Mouse (Mus musculus): ENCODE measurements around the gene Paip2b. TPM values are rescaled to one million over a fixed set of nuclear protein-coding genes. Genes with fewer than 3 reads are reported as not detected.

The Paip2b gene
- total and polyA plus RNA-seq, 3 experiments = 26.7 to 36.3 (median 30.9) TPM

DNA sequence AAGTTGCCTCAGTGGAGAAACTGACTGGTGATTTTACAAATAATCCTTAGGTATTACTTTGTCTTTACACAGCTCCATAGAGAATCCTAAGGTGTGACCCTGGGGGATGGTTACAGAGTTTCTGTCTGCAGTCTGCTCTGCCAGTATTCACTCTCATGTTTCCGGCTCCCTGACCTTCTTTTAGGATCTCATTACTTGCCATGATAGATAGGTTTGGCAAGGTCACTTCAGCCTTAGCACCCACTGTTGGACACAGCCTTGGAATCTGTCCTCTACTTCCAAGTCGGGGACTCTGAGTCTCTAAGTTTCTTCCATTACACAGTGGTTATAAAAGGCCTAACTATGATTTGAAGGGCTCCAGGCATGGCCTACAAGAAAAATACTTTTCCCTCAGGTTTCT, 17.9 kb upstream of the Paip2b start:
- dilution Hi-C loops (cut with MboI; ENCODE audit: extremely low pct_ligation_motif_present, extremely low pct_unique_long_range_greater_than_20kb, low sequenced_read_pairs) = no loop called here
- in situ Hi-C loops (cut with MboI; ENCODE audit: low pct_ligation_motif_present, low pct_unique_long_range_greater_than_20kb, low sequenced_read_pairs) = no loop called here

DNA sequence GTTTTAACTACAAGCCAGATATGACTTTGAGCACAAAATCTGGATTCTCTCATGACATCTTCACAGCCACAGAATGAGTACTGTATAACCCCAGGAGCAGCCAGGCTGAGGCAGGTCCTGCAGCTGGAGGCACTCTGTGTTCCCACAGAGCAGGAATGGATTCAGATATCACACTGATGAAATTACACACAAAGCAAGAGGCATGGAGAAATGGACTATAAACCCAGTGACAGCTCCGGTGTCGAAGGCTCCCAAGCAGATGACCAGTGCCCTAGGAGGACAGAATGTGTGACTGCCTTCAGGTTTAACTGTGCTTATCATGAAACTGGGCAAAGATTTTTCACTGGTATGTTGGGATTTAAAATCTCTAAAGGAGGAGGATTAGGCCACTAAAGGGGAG, 14.6 kb upstream of the Paip2b start:
- TF ChIP-seq ETS1 (conservative IDR thresholded peaks at IDR 0.05; ENCODE audit: low read depth, low read length) (no peak), CHD2 (IDR thresholded peaks at IDR 0.05; ENCODE audit: low read length) (no peak), E2F4 (IDR thresholded peaks at IDR 0.05; ENCODE audit: insufficient replicate concordance, low read depth, low read length) (no peak), RAD21 (IDR thresholded peaks at IDR 0.05; ENCODE audit: low read depth, low read length) (no peak), JUND (conservative IDR thresholded peaks at IDR 0.05; ENCODE audit: low read depth, low read length) (no peak), TCF12 (IDR thresholded peaks at IDR 0.05; ENCODE audit: low read depth, low read length) (no peak), MAX (IDR thresholded peaks at IDR 0.05; ENCODE audit: low read length) (no peak), EP300 (IDR thresholded peaks at IDR 0.05; ENCODE audit: low read length) (no peak), ZNF384 (IDR thresholded peaks at IDR 0.05; ENCODE audit: low read depth, low read length) (no peak), MYC (IDR thresholded peaks at IDR 0.05; ENCODE audit: low read depth, low read length) (no peak), ELF1 (IDR thresholded peaks at IDR 0.05; ENCODE audit: low read depth, low read length) (no peak), MEF2A (IDR thresholded peaks at IDR 0.05; ENCODE audit: borderline replicate concordance, low read depth, low read length) (no peak), KAT2A (IDR thresholded peaks at IDR 0.05; ENCODE audit: insufficient replicate concordance, low read length) (no peak), CTCF (conservative IDR thresholded peaks at IDR 0.05 in 1 of 2, IDR thresholded peaks at IDR 0.05 in 1 of 2; ENCODE audit: low read depth in 2 of 2, low read length in 2 of 2) (no peak)
- Histone ChIP-seq H3K27me3 (replicated peaks) (peaks cover 10% of the 10 kb centered on the region), H3K27ac (ENCODE audit: insufficient read depth, low read depth) (no peak overlapping the region), H3K4me2 (ENCODE audit: insufficient read depth, low read depth, poor library complexity, severe bottlenecking) (no peak overlapping the region), H3K4me3 (replicated peaks in 1 of 3; ENCODE audit: low read depth in 2 of 3, low read length in 2 of 3, poor library complexity in 1 of 3) (no peak overlapping the region), H3K79me2 (replicated peaks; ENCODE audit: control insufficient read depth, extremely low read depth, insufficient read depth, poor library complexity, severe bottlenecking) (no peaks in the 10 kb centered on the region), H3K9me3 (replicated peaks; ENCODE audit: low read length) (no peaks in the 10 kb centered on the region), H3K9ac (ENCODE audit: insufficient read depth, low read depth) (no peak overlapping the region), H3K36me3 (replicated peaks in 1 of 2; ENCODE audit: control insufficient read depth in 1 of 2, insufficient read depth in 1 of 2, low read length in 1 of 2) (no peaks in the 10 kb centered on the region), H3K4me1 (ENCODE audit: control insufficient read depth in 1 of 2, insufficient read depth in 2 of 2) (no peaks in the 10 kb centered on the region)
- dilution Hi-C loops (cut with MboI; ENCODE audit: extremely low pct_ligation_motif_present, extremely low pct_unique_long_range_greater_than_20kb, low sequenced_read_pairs) (no loop called here), in situ Hi-C loops (cut with MboI; ENCODE audit: low pct_ligation_motif_present, low pct_unique_long_range_greater_than_20kb, low sequenced_read_pairs) (no loop called here)
- no peak for DNase-seq (ENCODE audit: extremely low read depth)

More for the DNA sequence above, 17.9 kb upstream of the Paip2b start:
- DNase-seq (ENCODE audit: extremely low read depth) = no peak
- Histone ChIP-seq H3K27me3 (replicated peaks) (peaks cover 8% of the 10 kb centered on the region), H3K36me3 (replicated peaks in 1 of 2; ENCODE audit: control insufficient read depth in 1 of 2, insufficient read depth in 1 of 2, low read length in 1 of 2) (no peaks in the 10 kb centered on the region), H3K4me2 (ENCODE audit: insufficient read depth, low read depth, poor library complexity, severe bottlenecking) (no peak overlapping the region), H3K9ac (ENCODE audit: insufficient read depth, low read depth) (no peak overlapping the region), H3K79me2 (replicated peaks; ENCODE audit: control insufficient read depth, extremely low read depth, insufficient read depth, poor library complexity, severe bottlenecking) (no peaks in the 10 kb centered on the region), H3K27ac (ENCODE audit: insufficient read depth, low read depth) (no peak overlapping the region), H3K4me1 (ENCODE audit: control insufficient read depth in 1 of 2, insufficient read depth in 2 of 2) (no peaks in the 10 kb centered on the region), H3K9me3 (replicated peaks; ENCODE audit: low read length) (no peaks in the 10 kb centered on the region), H3K4me3 (replicated peaks in 1 of 3; ENCODE audit: low read depth in 2 of 3, low read length in 2 of 3, poor library complexity in 1 of 3) (no peak overlapping the region)
- TF ChIP-seq ZMIZ1 (IDR thresholded peaks at IDR 0.05; ENCODE audit: low read depth, low read length) (no peak), GABPA (IDR thresholded peaks at IDR 0.05; ENCODE audit: insufficient replicate concordance, low read depth, low read length) (no peak), PAX5 (IDR thresholded peaks at IDR 0.05; ENCODE audit: low read length) (no peak), MEF2A (IDR thresholded peaks at IDR 0.05; ENCODE audit: borderline replicate concordance, low read depth, low read length) (no peak), SIN3A (IDR thresholded peaks at IDR 0.05; ENCODE audit: low read length) (no peak), ZKSCAN1 (IDR thresholded peaks at IDR 0.05; ENCODE audit: borderline replicate concordance, low read depth, low read length) (no peak), ETS1 (conservative IDR thresholded peaks at IDR 0.05; ENCODE audit: low read depth, low read length) (no peak), RAD21 (IDR thresholded peaks at IDR 0.05; ENCODE audit: low read depth, low read length) (no peak), MAZ (IDR thresholded peaks at IDR 0.05; ENCODE audit: low read depth, low read length) (no peak), NELFE (IDR thresholded peaks at IDR 0.05; ENCODE audit: low read depth, low read length) (no peak), TBP (conservative IDR thresholded peaks at IDR 0.05; ENCODE audit: low read depth, low read length) (no peak), ZC3H11A (IDR thresholded peaks at IDR 0.05; ENCODE audit: low read depth, low read length) (no peak), BHLHE40 (IDR thresholded peaks at IDR 0.05; ENCODE audit: low read depth, low read length) (no peak), JUND (conservative IDR thresholded peaks at IDR 0.05; ENCODE audit: low read depth, low read length) (no peak), CTCF (conservative IDR thresholded peaks at IDR 0.05 in 1 of 2, IDR thresholded peaks at IDR 0.05 in 1 of 2; ENCODE audit: low read depth in 2 of 2, low read length in 2 of 2) (no peak), E2F4 (IDR thresholded peaks at IDR 0.05; ENCODE audit: insufficient replicate concordance, low read depth, low read length) (no peak), USF1 (IDR thresholded peaks at IDR 0.05; ENCODE audit: low read depth, low read length) (no peak), NRF1 (IDR thresholded peaks at IDR 0.05; ENCODE audit: low read depth, low read length) (no peak), POLR2AphosphoS2 (IDR thresholded peaks at IDR 0.05; ENCODE audit: low read depth, low read length) (no peak), CHD1 (IDR thresholded peaks at IDR 0.05; ENCODE audit: low read depth, low read length) (no peak)
